Mouse (Mus musculus) limb, embryonic 15.5 days (tissue): ENCODE data around the gene Lims1. TPM values are rescaled to one million over a fixed set of nuclear protein-coding genes. Genes with fewer than 3 reads are reported as not detected.

Experiments
- ATAC-seq: fragments of 200-750 bp; cut with Nextera tagmentation; 2 replicates; pipeline ENCODE4 v1.8.0; 2017; ENCODE audit warnings: low read depth, moderate TSS enrichment; ENCODE audit not compliant: insufficient number of reproducible peaks, low FRiP score, low TSS enrichment
- H3K27ac ChIP-seq: fragments of 300-500 bp; sonication (generic); 2 replicates; pipeline ENCODE4 v1.5.1; 2015; ENCODE audit warnings: moderate library complexity, mild to moderate bottlenecking, inconsistent platforms
- H3K27me3 ChIP-seq: fragments of 300-500 bp; sonication (generic); 2 replicates; pipeline ENCODE4 v1.6.1; 2015; ENCODE audit warnings: inconsistent platforms
- H3K36me3 ChIP-seq: fragments of 300-500 bp; sonication (generic); 2 replicates; pipeline ENCODE4 v1.6.1; 2015; ENCODE audit warnings: inconsistent platforms
- H3K4me1 ChIP-seq: fragments of 300-500 bp; sonication (generic); 2 replicates; pipeline ENCODE4 v1.6.1; 2015; ENCODE audit warnings: inconsistent platforms
- H3K4me2 ChIP-seq: fragments of 300-500 bp; sonication (generic); 2 replicates; pipeline ENCODE4 v1.6.1; 2015; ENCODE audit warnings: mild to moderate bottlenecking, inconsistent platforms
- H3K4me3 ChIP-seq: fragments of 300-500 bp; sonication (generic); 2 replicates; pipeline ENCODE4 v1.5.1; 2015; ENCODE audit warnings: mild to moderate bottlenecking, inconsistent platforms
- H3K9ac ChIP-seq: fragments of 300-500 bp; sonication (generic); 2 replicates; pipeline ENCODE4 v1.6.1; 2015; ENCODE audit warnings: inconsistent platforms
- H3K9me3 ChIP-seq: fragments of 300-500 bp; sonication (generic); 2 replicates; pipeline ENCODE4 v1.6.1; 2016; ENCODE audit warnings: inconsistent platforms
- WGBS: fragments of 180-500 bp; shearing (Covaris S2); methylation state at CpG from one replicate; pipeline ENCODE4 v1.1.7; 2015; 5-methylcytosine and 5-hydroxymethylcytosine counted together
- polyA plus RNA-seq: library from polyadenylated mRNA; unstranded; fragments of >200 nt; fragmentation: Nextera tagmentation; extraction: Ambion mirVana; gene quantifications from 2 replicates; pipeline ENCODE4 v1.2.1, GENCODE M21; 2015

Gene Lims1
- polyA plus RNA-seq, 1 experiment from 2014 or later, result 120 TPM

GRCm38 (mm10) chr10:58372430-58373030, 49.3 kb downstream of the Lims1 start:
- peaks cover 15% of the 10 kb centered on the region for H3K4me1 ChIP-seq
- no peaks in the 10 kb centered on the region for H3K36me3 ChIP-seq
- no peaks in the 10 kb centered on the region for H3K27me3 ChIP-seq
- H3K4me2 ChIP-seq, result no peak overlapping the region
- H3K27ac ChIP-seq, result no peak overlapping the region
- H3K9ac ChIP-seq, result no peak overlapping the region
- H3K4me3 ChIP-seq, result no peak overlapping the region
- no peaks in the 10 kb centered on the region for H3K9me3 ChIP-seq
- 63% methylated on average over 6 of the region's 6 CpGs for WGBS
- ATAC-seq, result no peak

- no peak overlapping the region for H3K4me3 ChIP-seq
- H3K4me1 ChIP-seq, result peaks cover 14% of the 10 kb centered on the region
- H3K27ac ChIP-seq, result no peak overlapping the region
- H3K36me3 ChIP-seq, result no peaks in the 10 kb centered on the region
- H3K9ac ChIP-seq, result no peak overlapping the region
- H3K4me2 ChIP-seq, result no peak overlapping the region
- H3K27me3 ChIP-seq, result no peaks in the 10 kb centered on the region
- no peak for ATAC-seq
- no peaks in the 10 kb centered on the region for H3K9me3 ChIP-seq
These were observed 50.6 kb downstream of the Lims1 start for GRCm38 (mm10) chr10:58373829-58374228.

GRCm38 (mm10) chr10:58377592-58378197, 54.4 kb downstream of the Lims1 start:
- ATAC-seq, result no peak
- Histone ChIP-seq H3K4me3 (no peak overlapping the region), H3K9me3 (no peaks in the 10 kb centered on the region), H3K27ac (no peak overlapping the region), H3K4me2 (no peak overlapping the region), H3K27me3 (no peaks in the 10 kb centered on the region), H3K36me3 (no peaks in the 10 kb centered on the region), H3K9ac (no peak overlapping the region), H3K4me1 (peaks cover 8% of the 10 kb centered on the region)
- WGBS, result 31% methylated on average over 4 of the region's 4 CpGs

- 58% methylated on average over 1 of the region's 1 CpGs for WGBS
- H3K4me3 ChIP-seq, result no peak overlapping the region
- no peak for ATAC-seq
These were observed 55.1 kb downstream of the Lims1 start for GRCm38 (mm10) chr10:58378380-58378779.

GRCm38 (mm10) chr10:58379699-58380098, 56.4 kb downstream of the Lims1 start:
- Histone ChIP-seq H3K4me2 (no peak overlapping the region), H3K27ac (no peak overlapping the region), H3K27me3 (no peaks in the 10 kb centered on the region), H3K4me3 (no peak overlapping the region), H3K4me1 (peaks cover 15% of the 10 kb centered on the region), H3K36me3 (no peaks in the 10 kb centered on the region), H3K9ac (no peak overlapping the region), H3K9me3 (no peaks in the 10 kb centered on the region)
- WGBS, result 93% methylated on average over 1 of the region's 1 CpGs
- ATAC-seq, result no peak

More at GRCm38 (mm10) chr10:58378380-58378779, 55.1 kb downstream of the Lims1 start:
- Histone ChIP-seq H3K27ac (no peak overlapping the region), H3K36me3 (no peaks in the 10 kb centered on the region), H3K9me3 (no peaks in the 10 kb centered on the region), H3K9ac (no peak overlapping the region), H3K27me3 (no peaks in the 10 kb centered on the region), H3K4me2 (no peak overlapping the region), H3K4me1 (peaks cover 12% of the 10 kb centered on the region)

- Histone ChIP-seq H3K27ac (no peak overlapping the region), H3K9me3 (no peaks in the 10 kb centered on the region), H3K36me3 (no peaks in the 10 kb centered on the region), H3K9ac (no peak overlapping the region), H3K4me2 (no peak overlapping the region), H3K4me3 (no peak overlapping the region), H3K27me3 (no peaks in the 10 kb centered on the region), H3K4me1 (peaks cover 15% of the 10 kb centered on the region)
- no peak for ATAC-seq
- 85% methylated on average over 1 of the region's 1 CpGs for WGBS
These were observed 58.6 kb downstream of the Lims1 start for GRCm38 (mm10) chr10:58381904-58382303.

- peaks cover 15% of the 10 kb centered on the region for H3K4me1 ChIP-seq
- no peak overlapping the region for H3K9ac ChIP-seq
- H3K4me2 ChIP-seq, result no peak overlapping the region
- no peaks in the 10 kb centered on the region for H3K9me3 ChIP-seq
- no peak overlapping the region for H3K4me3 ChIP-seq
- ATAC-seq, result no peak
- no peaks in the 10 kb centered on the region for H3K36me3 ChIP-seq
- H3K27me3 ChIP-seq, result no peaks in the 10 kb centered on the region
- H3K27ac ChIP-seq, result peak overlapping the region; percentile 59
- WGBS, result 8% methylated on average over 3 of the region's 3 CpGs
These were observed 59.4 kb downstream of the Lims1 start for GRCm38 (mm10) chr10:58382621-58383101.

GRCm38 (mm10) chr10:58383282-58383681, 60.0 kb downstream of the Lims1 start:
- Histone ChIP-seq H3K4me3 (no peak overlapping the region), H3K27me3 (no peaks in the 10 kb centered on the region), H3K4me1 (peaks cover 15% of the 10 kb centered on the region), H3K27ac (peak overlapping the region; percentile 59; the same call in 1 of the 2 replicates), H3K36me3 (no peaks in the 10 kb centered on the region), H3K9me3 (no peaks in the 10 kb centered on the region), H3K4me2 (no peak overlapping the region), H3K9ac (no peak overlapping the region)
- WGBS, result 25% methylated on average over 3 of the region's 3 CpGs
- 0 out of 2 replicates have a peak, but pooled peaks have one; percentile 44 for ATAC-seq

- WGBS, result 67% methylated on average over 2 of the region's 2 CpGs
- no peak overlapping the region for H3K4me3 ChIP-seq
- H3K27ac ChIP-seq, result peak overlapping the region; percentile 51; the same call in 1 of the 2 replicates
These were observed 60.5 kb downstream of the Lims1 start for GRCm38 (mm10) chr10:58383761-58384160.

GRCm38 (mm10) chr10:58385629-58386028, 62.4 kb downstream of the Lims1 start:
- H3K9ac ChIP-seq, result no peak overlapping the region
- H3K4me1 ChIP-seq, result peaks cover 15% of the 10 kb centered on the region
- no peak for ATAC-seq
- H3K27me3 ChIP-seq, result no peaks in the 10 kb centered on the region
- no peak overlapping the region for H3K4me2 ChIP-seq
- WGBS, result 67% methylated on average over 5 of the region's 5 CpGs
- no peak overlapping the region for H3K4me3 ChIP-seq
- H3K27ac ChIP-seq, result no peak overlapping the region
- H3K36me3 ChIP-seq, result no peaks in the 10 kb centered on the region
- H3K9me3 ChIP-seq, result no peaks in the 10 kb centered on the region

More at GRCm38 (mm10) chr10:58383761-58384160, 60.5 kb downstream of the Lims1 start:
- Histone ChIP-seq H3K36me3 (no peaks in the 10 kb centered on the region), H3K4me1 (peaks cover 15% of the 10 kb centered on the region), H3K9me3 (no peaks in the 10 kb centered on the region), H3K9ac (no peak overlapping the region), H3K27me3 (no peaks in the 10 kb centered on the region), H3K4me2 (no peak overlapping the region)
- ATAC-seq, result no peak

GRCm38 (mm10) chr10:58386997-58387396, 63.7 kb downstream of the Lims1 start:
- ATAC-seq, result no peak
- Histone ChIP-seq H3K9ac (no peak overlapping the region), H3K4me1 (peaks cover 12% of the 10 kb centered on the region), H3K27ac (no peak overlapping the region), H3K27me3 (no peaks in the 10 kb centered on the region), H3K4me2 (no peak overlapping the region), H3K9me3 (no peaks in the 10 kb centered on the region), H3K36me3 (no peaks in the 10 kb centered on the region), H3K4me3 (no peak overlapping the region)
- 79% methylated on average over 3 of the region's 3 CpGs for WGBS

GRCm38 (mm10) chr10:58388648-58389047, 65.4 kb downstream of the Lims1 start:
- WGBS, result 82% methylated on average over 3 of the region's 3 CpGs
- Histone ChIP-seq H3K36me3 (no peaks in the 10 kb centered on the region), H3K27me3 (no peaks in the 10 kb centered on the region)

More at GRCm38 (mm10) chr10:58388648-58389047, 65.4 kb downstream of the Lims1 start:
- no peak overlapping the region for H3K4me2 ChIP-seq
- ATAC-seq, result no peak
- peaks cover 3% of the 10 kb centered on the region; the same call in 1 of the 2 replicates for H3K4me1 ChIP-seq
- no peak overlapping the region for H3K27ac ChIP-seq
- H3K4me3 ChIP-seq, result no peak overlapping the region
- H3K9ac ChIP-seq, result no peak overlapping the region
- H3K9me3 ChIP-seq, result no peaks in the 10 kb centered on the region
